Mouse (Mus musculus): ENCODE data around the gene Agpat4.

GRCm38 (mm10) chr17:12210544-12211132 is 92.1 kb downstream of the Agpat4 start:
- peak; percentile 96 for TF ChIP-seq CTCF (IDR thresholded peaks at IDR 0.05; ENCODE audit: low read depth, low read length)
- TF ChIP-seq POLR2A (IDR thresholded peaks at IDR 0.05; ENCODE audit: borderline replicate concordance, low read depth, low read length), result no peak
